Mouse (Mus musculus) frontal cortex, adult (tissue): ENCODE measurements around the gene Pak7.

Experiments
- ATAC-seq: cut with Nextera tagmentation; 2 replicates; pipeline ENCODE4 v1.9.2; 2017; ENCODE audit warnings: mild to moderate bottlenecking, moderate library complexity, mixed read lengths; ENCODE audit not compliant: low TSS enrichment

The Pak7 gene

GRCm38 (mm10) chr2:136387181-136388131, at the start of gene Pak7:
Gene Pak7 (minus strand): TSS chr2:136387967.
- ATAC-seq, result peak; percentile 87

- ATAC-seq, result no peak
Measured at GRCm38 (mm10) chr2:136425561-136425960, 37.8 kb upstream of the Pak7 start.

- peak; percentile 91 for ATAC-seq
Measured at GRCm38 (mm10) chr2:136419543-136419942, 31.8 kb upstream of the Pak7 start.

DNA sequence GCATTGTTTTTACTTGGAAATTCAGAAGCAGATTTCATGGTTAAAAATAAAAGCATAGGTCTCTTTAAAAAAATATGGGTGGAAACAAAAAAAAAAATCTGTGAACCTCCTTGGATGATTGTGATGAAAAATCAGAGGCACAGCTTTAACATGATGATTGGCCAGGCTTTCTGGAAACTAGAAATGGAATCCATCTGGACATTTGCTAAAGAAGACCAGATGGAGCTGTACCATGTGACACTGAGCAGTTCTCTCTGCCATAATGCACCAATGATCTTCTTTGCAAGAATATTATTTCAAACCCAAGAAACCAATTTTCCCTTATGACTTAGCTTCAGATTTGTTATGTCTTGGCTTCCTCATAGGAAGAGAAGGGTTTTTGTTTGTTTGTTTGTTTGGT, 28.6 kb upstream of the Pak7 start:
- ATAC-seq, result peak; percentile 75

- peak; percentile 100 for ATAC-seq
Measured at GRCm38 (mm10) chr2:136402587-136402986, 14.8 kb upstream of the Pak7 start.

- ATAC-seq, result no peak
Measured at GRCm38 (mm10) chr2:136375318-136375717, 12.4 kb downstream of the Pak7 start.

DNA sequence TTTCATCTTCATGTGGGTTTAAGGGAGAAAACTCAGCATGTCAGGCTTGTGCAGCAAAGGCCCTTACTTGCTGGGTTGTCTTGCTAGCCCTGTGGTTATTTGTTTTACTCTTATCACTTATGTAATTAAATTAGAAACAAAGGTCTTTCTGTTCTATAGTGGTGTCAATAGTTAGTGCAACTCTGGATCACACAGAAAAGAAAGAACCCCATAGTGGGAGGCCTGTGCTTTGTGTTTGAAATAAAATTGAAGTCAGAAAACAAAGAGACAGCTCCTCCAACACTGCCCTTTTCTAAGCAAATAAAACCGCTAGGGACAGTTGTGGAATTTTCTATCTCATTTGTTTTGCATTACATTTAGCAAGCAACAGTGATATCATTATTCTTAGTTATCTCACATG, 15.4 kb downstream of the Pak7 start:
- ATAC-seq, result no peak

GRCm38 (mm10) chr2:136351393-136352096, 36.2 kb downstream of the Pak7 start:
- ATAC-seq, result peak; percentile 59

DNA sequence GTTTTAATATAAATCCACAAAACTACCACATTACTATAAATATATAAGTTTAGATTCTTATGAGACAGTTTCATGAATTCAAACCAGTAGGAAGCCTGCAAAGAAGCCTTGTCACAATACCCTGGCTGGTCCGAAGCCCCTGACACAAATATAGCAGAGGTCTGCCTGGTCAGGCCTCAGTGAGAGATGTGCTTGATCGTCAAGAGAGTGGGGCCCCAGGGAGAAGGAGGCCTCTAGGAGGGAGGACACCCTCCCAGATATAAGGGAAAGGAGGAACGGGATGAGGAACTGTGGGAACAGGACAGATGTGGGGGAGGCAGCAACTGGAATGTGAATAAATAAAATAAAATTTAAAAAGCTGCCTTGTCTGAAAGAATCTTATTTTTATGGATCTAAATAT, 37.3 kb downstream of the Pak7 start:
- no peak for ATAC-seq

DNA sequence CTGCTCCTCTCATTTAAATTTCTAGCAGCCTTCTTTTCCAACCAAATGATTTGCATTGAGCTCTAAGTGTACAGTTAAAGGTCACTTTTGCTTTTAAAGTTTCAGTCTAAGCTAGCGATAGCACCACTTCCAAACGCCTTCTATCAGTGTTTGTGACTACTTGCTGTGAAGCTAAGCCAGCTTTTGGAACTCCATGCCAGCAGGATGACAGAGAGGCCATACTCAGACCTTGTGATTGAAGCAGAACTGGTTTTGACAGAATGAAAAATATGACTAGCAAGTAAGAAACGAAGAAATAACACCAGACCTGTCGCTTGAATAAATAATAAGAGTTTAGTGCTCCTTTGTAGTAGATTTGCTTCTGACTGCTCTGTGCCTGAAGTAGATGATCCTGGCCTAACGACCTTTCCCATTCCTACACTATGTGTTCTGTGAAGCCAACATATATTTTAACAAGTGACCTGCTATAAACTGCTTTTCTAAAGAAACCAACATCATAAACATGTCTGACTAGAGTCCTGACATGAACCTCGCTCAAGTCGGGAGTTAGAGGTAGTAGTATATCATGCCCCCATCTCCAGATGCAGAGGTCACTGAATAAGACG, 38.0 kb downstream of the Pak7 start:
- no peak for ATAC-seq

DNA sequence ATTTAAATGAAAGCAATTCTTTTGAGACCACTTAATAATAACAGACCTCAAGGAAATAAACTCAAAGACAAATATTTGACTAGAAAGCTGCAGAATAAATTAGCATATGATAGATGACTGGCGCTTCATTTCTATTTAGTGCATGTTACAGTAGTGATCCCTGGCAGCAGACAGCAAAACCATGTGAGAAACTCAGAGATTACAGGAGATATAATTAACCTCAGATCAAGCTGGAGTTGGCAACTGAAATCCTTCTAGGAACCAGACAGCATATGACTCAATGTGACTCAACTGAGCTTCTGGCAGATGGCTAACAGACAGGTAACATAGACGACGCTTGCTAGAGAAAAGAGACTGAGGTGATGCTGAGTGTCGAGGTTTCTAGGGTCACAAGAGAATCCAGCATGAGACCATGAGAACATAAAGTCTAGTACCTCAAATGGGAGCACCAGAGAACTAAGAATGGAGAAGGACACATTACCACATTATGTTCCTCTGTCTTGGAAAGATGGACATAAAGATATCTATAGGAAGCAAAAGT, 43.5 kb downstream of the Pak7 start:
- peak; percentile 81 for ATAC-seq

DNA sequence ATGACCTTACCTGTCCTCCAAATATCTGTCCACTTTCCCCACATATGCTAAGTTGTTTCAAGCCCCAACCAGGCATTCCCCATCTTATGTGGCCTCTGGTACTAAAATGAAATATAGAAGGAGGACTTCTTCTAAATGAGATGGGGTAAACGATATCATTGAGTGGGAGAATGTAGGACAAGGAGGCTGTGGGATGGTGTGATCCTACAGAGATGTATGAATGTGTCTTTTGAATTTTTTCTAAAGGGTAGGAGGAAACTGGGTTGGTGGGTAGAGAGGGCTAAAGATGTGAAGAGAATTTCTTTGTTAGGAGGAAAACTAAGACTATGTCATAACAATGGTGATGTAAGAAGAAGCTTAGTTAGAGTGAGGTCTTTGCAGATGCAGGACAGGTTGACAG, 57.8 kb downstream of the Pak7 start:
- ATAC-seq, result peak; percentile 67

- ATAC-seq, result no peak
Measured at GRCm38 (mm10) chr2:136325646-136326045, 62.1 kb downstream of the Pak7 start.

- no peak for ATAC-seq
Measured at GRCm38 (mm10) chr2:136309313-136309712, 78.5 kb downstream of the Pak7 start.

GRCm38 (mm10) chr2:136308743-136309142, 79.0 kb downstream of the Pak7 start:
- ATAC-seq, result peak; percentile 92

- ATAC-seq, result peak; percentile 73
Measured at GRCm38 (mm10) chr2:136302201-136302600, 85.6 kb downstream of the Pak7 start.

GRCm38 (mm10) chr2:136301406-136301805, 86.4 kb downstream of the Pak7 start:
- ATAC-seq, result peak; percentile 84

DNA sequence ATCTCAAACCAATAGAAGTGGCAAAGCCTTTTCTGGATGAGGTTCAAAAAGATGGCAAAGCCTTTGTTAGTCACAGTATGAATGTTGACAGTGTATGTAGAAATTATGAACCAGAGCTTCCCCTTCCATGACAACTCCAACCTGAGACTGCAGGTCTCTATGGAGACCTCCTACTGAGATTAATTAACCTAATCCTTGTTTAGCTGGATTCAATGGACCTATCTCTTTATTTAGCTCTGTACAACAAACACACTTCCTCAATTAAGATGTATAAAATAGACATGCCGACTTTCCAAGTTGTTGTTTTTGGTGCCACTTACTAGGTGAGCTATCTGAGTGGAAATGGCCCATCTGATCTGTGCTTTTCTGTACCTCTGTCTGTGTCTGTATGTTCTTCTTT, 90.4 kb downstream of the Pak7 start:
- no peak for ATAC-seq

DNA sequence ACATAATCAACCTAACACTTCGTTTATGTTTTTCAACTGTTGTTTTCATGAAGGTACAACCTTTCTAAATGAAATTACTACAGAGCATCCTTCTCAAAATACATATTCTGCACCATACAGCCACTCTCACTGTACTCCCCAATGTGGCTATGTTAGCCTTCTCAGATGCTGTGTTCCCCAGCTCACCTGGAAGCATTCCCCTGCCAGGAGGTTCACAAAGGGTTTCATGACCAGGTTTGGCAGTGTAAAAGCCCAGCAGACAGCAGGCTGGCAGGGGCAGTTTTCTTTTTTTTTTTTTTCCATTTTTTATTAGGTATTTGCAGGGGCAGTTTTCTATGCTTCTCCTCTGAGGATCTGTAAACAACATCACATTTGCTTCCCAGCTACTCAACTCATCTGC, 105.7 kb downstream of the Pak7 start:
- no peak for ATAC-seq

- ATAC-seq, result peak; percentile 95
Measured at GRCm38 (mm10) chr2:136241960-136242359, 145.8 kb downstream of the Pak7 start.

DNA sequence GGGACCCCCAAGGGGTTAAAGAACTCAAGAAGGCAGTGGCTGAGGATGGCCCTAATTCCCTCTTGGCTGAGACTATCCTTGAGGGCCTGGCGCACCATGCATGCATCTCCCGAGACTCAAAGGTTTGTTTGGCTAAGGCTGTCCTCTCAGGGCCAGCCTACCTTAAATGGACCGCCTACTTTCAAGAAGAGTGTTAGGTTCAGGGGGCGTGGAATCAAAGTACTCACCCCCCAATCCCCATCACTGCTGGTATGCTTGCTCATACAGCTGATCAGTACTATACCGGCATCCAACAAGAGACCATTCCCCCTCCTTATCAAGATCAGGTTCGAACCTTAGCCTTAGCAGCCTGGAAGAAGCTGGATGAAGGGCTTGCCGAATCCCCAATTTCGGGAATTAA, 156.5 kb downstream of the Pak7 start:
- no peak for ATAC-seq

- peak; percentile 93 for ATAC-seq
Measured at GRCm38 (mm10) chr2:136204034-136204433, 183.7 kb downstream of the Pak7 start.
